In the genomic region with DNA sequence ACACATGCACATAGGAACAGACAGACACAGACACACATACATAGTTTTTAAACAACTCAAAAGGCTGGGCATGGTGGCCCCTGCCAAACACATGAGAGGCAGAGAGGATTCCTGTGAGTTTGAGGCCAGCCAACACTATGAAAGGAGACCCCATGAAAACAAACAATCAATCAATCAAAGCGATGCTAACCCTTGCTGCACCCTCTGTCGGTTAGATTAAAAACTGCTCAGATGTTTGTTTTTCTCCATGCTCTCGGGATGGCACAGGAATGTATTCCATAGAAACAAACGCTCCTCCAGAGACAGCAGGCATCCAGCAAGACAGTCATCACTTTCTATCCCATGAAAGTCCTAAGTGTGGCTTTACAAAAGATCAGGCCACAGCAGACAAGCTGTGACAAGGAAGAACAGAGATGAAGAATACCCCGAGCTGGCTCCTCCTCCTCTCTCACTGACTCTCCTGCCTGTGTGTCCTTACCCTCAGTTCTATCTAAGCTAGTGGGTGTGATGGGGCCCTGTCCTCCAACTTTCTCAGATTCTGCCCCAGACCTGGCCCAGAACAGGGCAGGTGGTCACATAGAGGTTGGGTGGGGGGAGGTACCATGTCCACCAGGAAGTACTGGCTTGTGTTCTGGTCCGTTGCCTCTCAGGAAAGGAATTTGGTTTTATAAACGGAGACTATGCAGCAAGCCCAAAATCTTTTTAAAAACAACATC, we compare ENCODE assay signal across 1 mouse cellular context.
TF ChIP-seq lines count a peak whose summit lies in the region.

No protein-coding gene starts in this region.

TF ChIP-seq in MEL, 35 proteins besides CTCF, POLR2A, EP300 and RAD21:
- TF ChIP-seq ZKSCAN1 (IDR thresholded peaks at IDR 0.05; ENCODE audit: low read depth, low read length) (no peak), CHD2 (IDR thresholded peaks at IDR 0.05; ENCODE audit: low read length) (no peak), MYB (IDR thresholded peaks at IDR 0.05; ENCODE audit: low read depth, low read length) (no peak), ZNF384 (IDR thresholded peaks at IDR 0.05; ENCODE audit: low read depth, low read length) (no peak), MAZ (IDR thresholded peaks at IDR 0.05; ENCODE audit: low read depth, low read length) (no peak), UBTF (IDR thresholded peaks at IDR 0.05; ENCODE audit: borderline replicate concordance, insufficient read depth, low read depth, low read length) (no peak), ELF1 (IDR thresholded peaks at IDR 0.05; ENCODE audit: low read depth, low read length) (no peak), MYC (IDR thresholded peaks at IDR 0.05; ENCODE audit: low read depth, low read length) (no peak), MEF2A (IDR thresholded peaks at IDR 0.05; ENCODE audit: extremely low read depth, insufficient replicate concordance, low read depth, low read length, poor library complexity, severe bottlenecking) (no peak), POLR2AphosphoS5 (IDR thresholded peaks at IDR 0.05; ENCODE audit: borderline replicate concordance, low read depth, low read length) (no peak), E2F4 (IDR thresholded peaks at IDR 0.05; ENCODE audit: borderline replicate concordance, low read depth, low read length) (no peak), TCF12 (IDR thresholded peaks at IDR 0.05; ENCODE audit: low read depth, low read length) (no peak), MAX (IDR thresholded peaks at IDR 0.05; ENCODE audit: low read length) (no peak), JUND (IDR thresholded peaks at IDR 0.05; ENCODE audit: low read depth, low read length) (no peak), GATA1 (IDR thresholded peaks at IDR 0.05; ENCODE audit: low read depth, low read length) (no peak), MXI1 (IDR thresholded peaks at IDR 0.05; ENCODE audit: low read depth, low read length) (no peak), RCOR1 (IDR thresholded peaks at IDR 0.05; ENCODE audit: low read depth, low read length) (no peak), POLR2AphosphoS2 (IDR thresholded peaks at IDR 0.05; ENCODE audit: low read length) (no peak), BHLHE40 (IDR thresholded peaks at IDR 0.05; ENCODE audit: borderline replicate concordance, low read depth, low read length) (no peak)
